Comparison of ENCODE assay signal across 11 mouse cellular contexts in genomic region chr8:45021911-45022665, GRCm38 (mm10). TPM values are rescaled to one million over a fixed set of nuclear protein-coding genes. Genes with fewer than 3 reads are reported as not detected.
DNase-seq lines count a peak whose midpoint lies in the region; TF ChIP-seq lines count a peak whose summit lies in the region.
"Had no signal": no experiment of that assay in that cellular context is flagged by ENCODE, and none has a peak within 500 bp of the region (broad histone marks: within the 10 kb centered on the region; RNA-seq: fewer than 3 reads in every experiment).

No protein-coding gene starts in this region.

- no peaks in the 10 kb centered on the region for H3K27me3 ChIP-seq in thymus, adult 2 months (ENCODE audit: control insufficient read depth, insufficient read depth, low read length)
- H3K27me3 ChIP-seq: midbrain, embryonic 13.5 days had no signal

- no peaks in the 10 kb centered on the region for H3K36me3 ChIP-seq in thymus, adult 2 months (ENCODE audit: control insufficient read depth, insufficient read depth, low read length)

- H3K4me3 ChIP-seq in gastrocnemius, adult 2 months = no peak overlapping the region
- no peak overlapping the region for H3K4me3 ChIP-seq in thymus, adult 2 months (ENCODE audit: control insufficient read depth, insufficient read depth, low read length)
- H3K4me3 ChIP-seq: midbrain, embryonic 13.5 days had no signal

- peak overlapping the region; percentile 62 for H3K27ac ChIP-seq in gastrocnemius, adult 2 months
- no peak overlapping the region for H3K27ac ChIP-seq in thymus, adult 2 months (ENCODE audit: control insufficient read depth, insufficient read depth, low read length)
- H3K27ac ChIP-seq: liver, embryonic 14.5 days; midbrain, embryonic 13.5 days had no signal

- no peaks in the 10 kb centered on the region for H3K4me1 ChIP-seq in thymus, adult 2 months (replicated peaks; ENCODE audit: control insufficient read depth, insufficient read depth, low read length)
- H3K4me1 ChIP-seq: midbrain, embryonic 13.5 days had no signal

- no peak for TF ChIP-seq POLR2A in thymus, adult 2 months (IDR thresholded peaks at IDR 0.05; ENCODE audit: control insufficient read depth, extremely low read depth, insufficient read depth, low read length, poor library complexity)

- intact Hi-C loops in gastrocnemius, adult 2 months (cut with DNase I) = no loop called here
- intact Hi-C loops in gastrocnemius, postnatal 14 days (cut with DNase I; ENCODE audit: low total_unique reads) = no loop called here
- intact Hi-C loops in left cerebral cortex, postnatal 4 days (cut with DNase I) = no loop called here

- 95% methylated on average over 21 of the region's 21 CpGs for WGBS in thymus, adult 2 months

- TF ChIP-seq CTCF in gastrocnemius, adult 2 months (IDR thresholded peaks at IDR 0.05) = no peak
- TF ChIP-seq CTCF in thymus, adult 2 months (IDR thresholded peaks at IDR 0.05; ENCODE audit: borderline replicate concordance, control insufficient read depth, extremely low read depth, insufficient read depth, low read length, poor library complexity) = no peak

- DNase-seq in gastrocnemius, adult 2 months = no peak
- DNase-seq in gastrocnemius, postnatal 14 days = no peak
- DNase-seq in cerebellum, adult 8-10 months = peak; percentile 73
- DNase-seq in layer of hippocampus, adult 18-20 months (ENCODE audit: low spot score in 2 of 2) = peak; percentile 74 to 84
- DNase-seq in left cerebral cortex, postnatal 4 days = peak; percentile 57
- no peak for DNase-seq in kidney, adult 11 months
- no peak for DNase-seq in thymus, adult 2 months
- no peak for DNase-seq in urinary bladder, postnatal 14 days (ENCODE audit: low spot score)
- DNase-seq: B cell, adult 2 months had no signal

RNA-seq across cellular contexts. Expression of gene Mtnr1a, which starts 46.8 kb away (rescaled TPM):
- not detected for total RNA-seq in gastrocnemius, adult 2 months (2021)
- total RNA-seq in gastrocnemius, postnatal 14 days (2021) = not detected
- not detected for total RNA-seq in layer of hippocampus, adult 18-20 months (2021)
- not detected for total RNA-seq in left cerebral cortex, postnatal 4 days (2021)
- polyA plus RNA-seq in thymus, adult 2 months (2012; rRNA removed) = 0.08 and 0.10 TPM in 2 replicates

Comparison
In these comparisons a context has a peak if more than half of its experiments do, and no peak if none do; other contexts are left out.
1. DNase-seq: peak in cerebellum, adult 8-10 months (single experiment), layer of hippocampus, adult 18-20 months (2 of 2) and left cerebral cortex, postnatal 4 days (single experiment); none in gastrocnemius, adult 2 months (single experiment), gastrocnemius, postnatal 14 days (single experiment), kidney, adult 11 months (single experiment), thymus, adult 2 months (single experiment) and urinary bladder, postnatal 14 days (single experiment).